Mouse (Mus musculus) ovary, postnatal 10 days (tissue): ENCODE measurements around the gene Sept9.
A peak's percentile ranks its signal among the peaks of the same experiment; 100 is the strongest.

Experiments
- DNase-seq: peaks from one replicate; pipeline ENCODE4 v3.0.0; 2022; ENCODE audit warnings: low spot score

Sept9 gene

GRCm38 (mm10) chr11:117246286-117246685 is 46.8 kb downstream of the Sept9 start:
- DNase-seq = no peak

GRCm38 (mm10) chr11:117246981-117247431 is 47.5 kb downstream of the Sept9 start:
- DNase-seq = no peak

GRCm38 (mm10) chr11:117247541-117247940 is 48.1 kb downstream of the Sept9 start:
- no peak for DNase-seq

DNA sequence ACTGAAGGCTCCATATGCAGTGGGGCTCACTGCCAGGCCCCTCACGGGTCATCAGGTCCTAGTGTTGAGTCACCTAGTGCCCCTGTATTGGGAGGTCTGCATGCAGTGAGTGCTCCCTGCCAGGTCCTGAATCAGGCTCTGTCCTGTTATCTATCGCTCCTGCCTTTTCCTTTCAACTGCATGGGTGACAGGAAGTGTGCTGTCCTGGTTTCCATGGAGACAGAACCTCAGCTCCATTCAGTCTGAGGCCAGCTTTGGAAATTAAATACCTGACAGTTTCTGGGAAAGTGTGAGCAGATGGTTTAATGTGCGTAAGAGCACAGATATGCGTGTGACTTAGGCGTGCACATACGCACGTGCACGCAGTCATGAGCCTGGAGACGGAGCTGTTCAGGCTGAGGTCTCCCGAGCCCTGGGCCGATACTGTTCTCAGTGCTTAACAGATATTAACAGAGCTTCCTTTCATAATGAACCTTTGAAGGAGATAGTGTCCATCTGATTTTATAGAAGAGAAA is 49.3 kb downstream of the Sept9 start:
- no peak for DNase-seq

GRCm38 (mm10) chr11:117249282-117249984 is 50.0 kb downstream of the Sept9 start:
- DNase-seq = no peak

DNA sequence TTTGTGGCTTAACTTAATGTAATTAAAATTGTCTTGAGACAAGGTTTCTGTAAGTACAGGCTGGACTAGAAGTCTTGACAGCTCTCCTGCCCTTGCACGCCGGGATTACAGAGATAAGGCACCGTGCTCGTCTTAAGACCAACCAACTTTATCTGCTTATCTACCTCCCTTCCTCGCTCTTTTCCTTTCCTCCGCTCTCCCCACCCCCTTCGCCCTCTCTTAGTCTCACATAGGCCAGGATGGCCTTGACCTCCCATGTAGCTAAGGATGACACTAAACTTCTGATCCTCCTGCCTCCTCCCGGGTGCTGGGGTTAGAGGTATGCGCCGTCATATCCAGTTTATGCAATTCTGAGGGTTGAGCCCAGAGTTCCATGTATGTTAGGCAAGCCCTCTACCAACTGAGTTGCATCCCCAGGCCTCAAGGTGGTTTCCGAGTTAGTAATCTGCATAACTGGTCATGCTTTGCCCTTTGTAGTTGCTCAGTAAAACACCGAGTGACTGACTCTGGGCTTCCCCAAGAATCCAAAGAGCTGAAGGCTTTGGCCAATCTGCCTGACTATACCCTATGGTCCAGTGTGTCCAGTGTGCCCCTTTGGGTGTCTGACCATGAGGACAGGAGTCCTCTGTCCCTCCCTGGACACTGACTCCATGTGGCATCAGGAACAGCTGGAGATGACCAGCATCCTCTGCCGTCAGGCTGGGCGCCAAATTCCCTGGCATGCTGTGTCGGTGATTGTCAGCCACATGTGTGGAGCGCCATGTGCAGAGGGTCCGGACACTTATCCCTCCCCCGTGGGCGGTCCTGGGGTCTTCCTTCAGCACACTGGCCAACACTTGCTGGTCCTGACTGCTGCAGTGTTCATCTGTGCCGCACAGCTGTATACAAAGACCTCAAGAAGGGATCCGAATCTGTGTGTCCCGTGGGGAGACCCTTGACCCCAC is 50.8 kb downstream of the Sept9 start:
- DNase-seq = no peak

DNA sequence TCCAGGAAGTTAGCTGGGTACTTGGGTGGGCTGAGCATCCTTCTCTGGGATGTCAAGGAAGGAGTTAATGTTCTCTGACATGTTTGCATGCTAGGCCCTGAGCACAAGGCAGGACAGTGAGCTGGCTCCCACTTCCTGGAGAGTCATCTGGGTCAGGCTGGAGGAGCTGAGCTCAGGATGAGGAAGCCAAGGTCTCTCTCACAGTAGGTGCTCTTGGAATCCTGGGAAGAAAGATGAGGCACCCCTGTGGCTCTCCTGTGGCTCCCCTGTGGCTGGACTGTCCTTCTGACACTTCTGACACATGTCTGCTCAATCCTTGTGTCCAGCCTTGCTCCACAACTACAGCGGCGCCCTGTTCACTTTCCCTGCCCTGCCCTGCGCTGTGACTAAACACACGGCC is 52.3 kb downstream of the Sept9 start:
- DNase-seq = no peak

- no peak for DNase-seq
These were observed 53.4 kb downstream of the Sept9 start for GRCm38 (mm10) chr11:117252846-117253245.

- DNase-seq = no peak
These were observed 55.0 kb downstream of the Sept9 start for GRCm38 (mm10) chr11:117254161-117255107.

DNA sequence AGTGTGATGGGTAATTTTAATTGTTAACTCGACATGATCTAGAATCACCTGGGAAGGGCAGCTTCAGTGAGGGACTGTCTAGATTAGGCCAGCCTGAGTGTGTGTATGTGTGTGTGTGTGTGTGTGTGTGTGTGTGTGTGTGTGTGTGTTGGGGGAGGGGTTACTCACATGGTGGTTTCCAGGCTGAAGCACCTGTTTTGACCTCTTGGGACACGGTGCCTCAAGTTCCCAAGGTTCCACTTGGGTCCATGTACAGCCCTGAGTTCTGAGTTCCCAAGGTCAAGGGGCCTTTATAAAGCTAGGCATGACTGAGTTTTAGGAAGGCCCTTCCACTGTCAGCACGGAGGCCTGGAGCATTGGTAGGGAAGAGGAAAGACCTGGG is 55.6 kb downstream of the Sept9 start:
- DNase-seq = no peak

DNA sequence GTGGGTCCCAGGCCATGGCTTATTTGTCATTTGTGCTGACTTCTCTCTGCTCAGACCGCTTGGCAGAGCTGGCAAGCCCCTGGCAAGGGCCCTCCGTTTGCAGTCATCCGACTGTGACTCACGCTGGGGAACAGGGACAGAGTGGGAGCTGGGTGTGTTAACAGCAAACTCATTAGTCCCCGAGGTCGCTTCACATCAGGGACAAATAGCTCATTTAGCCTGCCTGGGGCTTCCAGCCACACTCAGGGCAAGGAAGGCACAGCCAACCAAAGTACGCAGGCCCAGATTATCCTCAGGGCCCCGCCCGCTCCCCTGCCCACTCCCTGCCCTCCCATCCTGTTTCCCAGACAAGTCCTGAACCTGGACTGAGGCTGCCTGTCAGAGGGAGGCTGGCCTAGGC is 56.6 kb downstream of the Sept9 start:
- no peak for DNase-seq

- DNase-seq = no peak
These were observed 57.4 kb downstream of the Sept9 start for GRCm38 (mm10) chr11:117256840-117257239.

DNA sequence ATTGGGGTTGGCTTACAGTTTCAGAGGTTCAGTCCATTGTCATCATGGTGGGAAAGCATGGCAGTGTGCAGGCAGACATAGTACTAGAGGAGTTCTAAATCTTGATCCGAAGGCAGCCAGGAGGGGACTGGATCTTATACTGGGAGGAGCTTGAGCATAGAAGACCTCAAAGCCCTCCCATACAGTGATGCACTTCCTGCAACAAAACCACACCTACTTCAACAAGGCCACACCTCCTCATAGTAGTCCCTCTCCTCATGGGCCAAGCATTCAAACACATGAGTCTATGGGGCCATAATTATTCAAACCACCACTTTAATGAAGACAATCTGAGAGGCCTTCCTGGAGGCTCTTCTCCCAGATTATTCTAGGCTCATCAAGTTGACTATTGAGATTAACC is 57.8 kb downstream of the Sept9 start:
- no peak for DNase-seq

DNA sequence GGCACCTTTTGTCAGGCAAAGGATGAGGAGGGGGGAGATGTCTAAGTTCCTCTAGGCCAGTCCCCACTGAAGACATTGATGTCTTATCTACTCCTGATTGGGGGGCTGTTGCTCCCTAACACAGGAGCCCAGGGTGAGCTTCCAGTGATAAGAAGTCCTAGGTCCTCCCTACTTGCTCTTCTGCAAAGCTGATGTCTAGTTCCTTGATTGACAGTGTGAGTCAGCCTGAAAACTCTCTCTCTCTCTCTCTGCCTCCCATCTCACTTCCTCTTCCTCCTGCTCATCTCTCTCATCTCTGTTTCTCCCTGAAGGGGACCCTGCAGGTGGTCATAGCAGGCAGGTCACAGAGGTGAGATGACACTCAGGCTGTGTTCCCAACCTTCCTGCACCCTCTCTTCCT is 58.4 kb downstream of the Sept9 start:
- no peak for DNase-seq

DNA sequence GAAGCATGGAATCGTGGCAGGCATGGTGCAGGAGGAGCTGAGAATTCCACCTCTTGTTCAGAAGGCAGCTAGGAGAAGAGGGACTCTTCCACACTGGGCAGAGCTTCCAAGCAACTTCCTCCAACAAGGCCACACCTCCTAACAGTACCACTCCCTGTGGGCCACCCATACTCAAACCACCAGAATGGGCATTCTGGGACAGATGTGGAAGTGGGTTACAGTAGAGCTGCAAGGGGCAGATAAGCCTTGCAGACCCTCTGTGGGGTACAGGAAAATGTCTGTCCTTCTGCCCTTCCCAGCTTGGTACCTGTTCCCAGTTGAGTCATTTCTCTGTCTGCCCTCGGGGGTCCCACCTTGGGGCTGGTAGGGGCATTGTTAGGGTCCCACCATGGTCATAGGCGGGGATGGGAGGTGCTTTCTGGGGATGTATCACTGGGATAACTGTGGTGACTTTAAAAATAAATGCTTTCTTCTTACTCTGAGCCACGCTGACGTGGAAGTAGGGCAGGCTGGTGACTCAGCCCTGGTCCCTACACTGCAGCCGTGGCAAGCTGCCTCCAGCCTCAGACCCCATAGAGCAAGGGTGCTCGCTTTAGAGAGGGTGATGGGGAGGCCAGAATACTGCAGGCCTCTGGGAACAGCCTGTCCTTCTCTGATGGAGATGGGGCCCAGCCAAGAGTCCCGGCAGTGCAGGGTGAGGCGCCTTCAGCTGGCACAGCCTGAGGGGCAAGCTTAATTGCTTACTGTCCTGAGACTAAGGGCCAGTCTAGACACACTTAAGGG is 59.9 kb downstream of the Sept9 start:
- DNase-seq = no peak

DNA sequence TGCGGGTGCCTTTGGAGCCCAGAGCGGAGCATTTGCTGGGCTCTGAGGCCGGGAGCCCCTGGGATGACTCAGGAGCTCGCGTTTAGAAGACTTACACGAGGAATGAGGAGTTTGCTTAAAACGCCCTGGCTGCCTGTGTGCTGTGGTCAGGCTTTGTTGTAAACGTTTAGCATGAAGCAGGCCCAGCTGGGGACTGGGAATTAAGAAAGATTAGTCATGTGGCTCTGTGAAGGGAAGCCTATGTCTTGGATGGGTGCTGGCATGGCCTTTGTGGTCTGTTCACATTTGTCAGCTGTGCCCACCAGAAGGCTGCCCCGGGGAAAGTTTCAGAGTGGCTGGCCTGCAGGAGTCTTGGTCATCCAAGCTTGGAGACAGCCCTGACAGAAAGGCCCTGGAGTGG is 61.2 kb downstream of the Sept9 start:
- no peak for DNase-seq

DNA sequence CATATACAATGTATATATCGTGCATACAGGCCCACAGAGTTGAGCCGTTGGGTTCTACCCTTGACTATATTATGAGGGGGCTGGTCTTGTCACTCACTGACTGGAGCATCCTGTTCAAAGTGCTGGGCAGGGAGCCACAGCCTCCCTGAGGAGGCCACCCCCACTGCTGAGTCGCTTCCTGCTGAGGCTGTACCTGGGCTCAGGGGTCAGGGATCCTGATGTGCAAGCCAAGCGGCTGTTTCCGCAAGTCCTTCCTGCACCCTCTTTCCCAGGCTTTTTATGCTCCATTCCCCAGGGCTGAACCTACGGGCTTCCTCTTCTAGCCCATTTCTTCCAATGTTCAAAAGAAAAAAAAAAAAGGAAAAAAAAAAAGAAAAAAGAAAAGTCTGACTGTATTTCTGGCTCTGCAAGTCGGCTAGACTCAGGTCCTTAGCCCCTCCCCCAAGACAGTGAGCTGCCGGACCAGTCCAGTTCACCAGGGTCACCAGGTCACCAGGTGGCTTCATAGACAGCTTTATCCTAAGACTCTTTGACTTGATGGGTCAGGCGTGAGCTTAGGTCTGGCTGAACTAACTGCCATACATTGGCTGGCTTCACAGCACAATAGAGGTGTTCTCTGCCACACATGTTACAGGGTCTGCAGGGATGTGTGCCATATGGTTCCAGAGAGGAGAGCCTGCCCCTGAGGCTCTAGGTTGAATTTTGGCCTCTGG is 63.8 kb downstream of the Sept9 start:
- DNase-seq = no peak

- DNase-seq = no peak
These were observed 64.9 kb downstream of the Sept9 start for GRCm38 (mm10) chr11:117264162-117265021.

GRCm38 (mm10) chr11:117265270-117265980 is 66.0 kb downstream of the Sept9 start:
- peak; percentile 35 for DNase-seq
